Mouse (Mus musculus) lung, embryonic 15.5 days (tissue): ENCODE results near the gene Nt5c3b. TPM values are rescaled to one million over a fixed set of nuclear protein-coding genes. Genes with fewer than 3 reads are reported as not detected.

Experiments
- microRNA-seq: library from miRNA; unstranded; fragments of <30 nt; microRNA quantifications from one replicate; pipeline ENCODE4, GENCODE M21; 2016
- polyA plus RNA-seq: library from polyadenylated mRNA; unstranded; fragments of >200 nt; fragmentation: Nextera tagmentation; extraction: Ambion mirVana; gene quantifications from 2 replicates; pipeline ENCODE4 v1.2.1, GENCODE M21; 2015

The Nt5c3b gene
- polyA plus RNA-seq, 1 experiment from 2014 or later, result 133 TPM

Small RNAs within 50 kb of the gene (microRNA-seq; reads per million reads assigned to microRNA genes)
- not detected for gene Gm27374
- not detected for gene Mir7116

Other genes with a start within 250 kb of the Nt5c3b start
- not detected in 2 replicates for gene Krt9, start 248.6 kb downstream of the Nt5c3b start, polyA plus RNA-seq
- 1.2 and 2.6 TPM in 2 replicates for gene Krt14, start 234.3 kb downstream of the Nt5c3b start, polyA plus RNA-seq
- not detected in 2 replicates for gene Krt16, start 192.9 kb downstream of the Nt5c3b start, polyA plus RNA-seq
- gene Krt17, start 180.8 kb downstream of the Nt5c3b start, polyA plus RNA-seq, result 7.5 and 18.2 TPM in 2 replicates
- gene Krt42, start 171.9 kb downstream of the Nt5c3b start, polyA plus RNA-seq, result not detected in 2 replicates
- gene Eif1, start 121.9 kb downstream of the Nt5c3b start, polyA plus RNA-seq, result 1,642 and 1,646 TPM in 2 replicates
- not detected in 2 replicates for gene Gast, start 107.4 kb downstream of the Nt5c3b start, polyA plus RNA-seq
- 19.8 and 20.7 TPM in 2 replicates for gene Hap1, start 85.7 kb downstream of the Nt5c3b start, polyA plus RNA-seq
- 122 and 136 TPM in 2 replicates for gene Jup, start 44.0 kb downstream of the Nt5c3b start, polyA plus RNA-seq
- gene P3h4, start 27.0 kb downstream of the Nt5c3b start, polyA plus RNA-seq, result 71.5 and 73.4 TPM in 2 replicates
- 142 and 143 TPM in 2 replicates for gene Fkbp10, start 26.1 kb downstream of the Nt5c3b start, polyA plus RNA-seq
- 0.56 and 0.88 TPM in 2 replicates for gene Klhl10, start 109 bp upstream of the Nt5c3b start, polyA plus RNA-seq
- gene Klhl11, start 30.9 kb upstream of the Nt5c3b start, polyA plus RNA-seq, result 8.6 and 9.3 TPM in 2 replicates
- 151 and 153 TPM in 2 replicates for gene Acly, start 86.2 kb upstream of the Nt5c3b start, polyA plus RNA-seq
- 1.6 and 2.6 TPM in 2 replicates for gene Ttc25, start 103.8 kb upstream of the Nt5c3b start, polyA plus RNA-seq
- gene Cnp, start 133.1 kb upstream of the Nt5c3b start, polyA plus RNA-seq, result 28.7 and 32.3 TPM in 2 replicates
- gene Nkiras2, start 177.4 kb upstream of the Nt5c3b start, polyA plus RNA-seq, result 57.1 and 58.7 TPM in 2 replicates
- 215 and 229 TPM in 2 replicates for gene Dnajc7, start 178.4 kb upstream of the Nt5c3b start, polyA plus RNA-seq